Mouse (Mus musculus) MEL (cell line): ENCODE results near the gene Rab12.

Experiments used
- CHD1 ChIP-seq: IDR thresholded peaks from 2 replicates; pipeline ENCODE4 v1.6.1; 2012; ENCODE audit warnings: low read depth, mild to moderate bottlenecking, inconsistent platforms, low read length, improper control_type of control experiment
- CTCF ChIP-seq, 3 experiments: IDR thresholded peaks in 2 of 3; conservative IDR thresholded peaks in 1 of 3; 2 replicates each; pipeline ENCODE4 v1.5.1; 2011 to 2012; ENCODE audit warnings: low read length in 3 of 3, low read depth in 2 of 3, mild to moderate bottlenecking in 2 of 3, improper control_type of control experiment in 1 of 3, inconsistent platforms in 1 of 3, mixed read lengths in 1 of 3, moderate library complexity in 1 of 3; ENCODE audit not compliant: control insufficient read depth in 1 of 3, insufficient read depth in 1 of 3, poor library complexity in 1 of 3, severe bottlenecking in 1 of 3
- POLR2A ChIP-seq, 2 experiments: IDR thresholded peaks; 2 replicates each; pipeline ENCODE4 v1.6.1; 2011 to 2012; ENCODE audit warnings: low read length in 2 of 2, mild to moderate bottlenecking in 2 of 2, control low read depth in 1 of 2, improper control_type of control experiment in 1 of 2, low read depth in 1 of 2, moderate library complexity in 1 of 2; ENCODE audit not compliant: control insufficient read depth in 1 of 2, insufficient read depth in 1 of 2, poor library complexity in 1 of 2
- TCF12 ChIP-seq: IDR thresholded peaks from 2 replicates; pipeline ENCODE4 v1.6.1; 2014; ENCODE audit warnings: low read depth, mild to moderate bottlenecking, inconsistent platforms, low read length, improper control_type of control experiment, moderate library complexity
- ZMIZ1 ChIP-seq: IDR thresholded peaks from 2 replicates; pipeline ENCODE4 v1.6.1; 2012; ENCODE audit warnings: low read depth, mild to moderate bottlenecking, inconsistent platforms, low read length, improper control_type of control experiment, moderate library complexity

GRCm38 (mm10) chr17:66471252-66471651 is 48.3 kb downstream of the Rab12 start:
- TF ChIP-seq POLR2A (IDR thresholded peaks at IDR 0.05; ENCODE audit: control insufficient read depth in 1 of 2, insufficient read depth in 1 of 2, low read depth in 1 of 2, low read length in 2 of 2, poor library complexity in 1 of 2), result no peak
- TF ChIP-seq CTCF (IDR thresholded peaks at IDR 0.05 in 2 of 3, conservative IDR thresholded peaks at IDR 0.05 in 1 of 3; ENCODE audit: control insufficient read depth in 1 of 3, insufficient read depth in 1 of 3, low read depth in 2 of 3, low read length in 3 of 3, poor library complexity in 1 of 3, severe bottlenecking in 1 of 3), result no peak
- TF ChIP-seq CHD1, result no peak
- no peak for TF ChIP-seq ZMIZ1
- no peak for TF ChIP-seq TCF12
